Mouse (Mus musculus) liver, adult 2 months (tissue): ENCODE measurements at regions not wholly inside any gene's neighbourhood (a gene's known extent, or its start where the extent isn't known, plus 50 kb on each side); places are given as distances from the start of the nearest gene placed in this dataset.

ENCODE experiments used
- CTCF ChIP-seq: fragments of 200-500 bp; IDR thresholded peaks from 2 replicates; pipeline ENCODE4 v1.5.1; 2011; ENCODE audit warnings: low read depth, low read length, control low read depth
- POLR2A ChIP-seq: fragments of 200-500 bp; IDR thresholded peaks from 2 replicates; pipeline ENCODE4 v1.6.1; 2011; ENCODE audit warnings: low read length, control low read depth; ENCODE audit not compliant: insufficient read depth; ENCODE audit errors: extremely low read depth

- TF ChIP-seq CTCF (no peak), POLR2A (no peak)
Measured at GRCm38 (mm10) chr15:96170986-96171769, 116.1 kb upstream of the Arid2 start.
